In the genomic region with DNA sequence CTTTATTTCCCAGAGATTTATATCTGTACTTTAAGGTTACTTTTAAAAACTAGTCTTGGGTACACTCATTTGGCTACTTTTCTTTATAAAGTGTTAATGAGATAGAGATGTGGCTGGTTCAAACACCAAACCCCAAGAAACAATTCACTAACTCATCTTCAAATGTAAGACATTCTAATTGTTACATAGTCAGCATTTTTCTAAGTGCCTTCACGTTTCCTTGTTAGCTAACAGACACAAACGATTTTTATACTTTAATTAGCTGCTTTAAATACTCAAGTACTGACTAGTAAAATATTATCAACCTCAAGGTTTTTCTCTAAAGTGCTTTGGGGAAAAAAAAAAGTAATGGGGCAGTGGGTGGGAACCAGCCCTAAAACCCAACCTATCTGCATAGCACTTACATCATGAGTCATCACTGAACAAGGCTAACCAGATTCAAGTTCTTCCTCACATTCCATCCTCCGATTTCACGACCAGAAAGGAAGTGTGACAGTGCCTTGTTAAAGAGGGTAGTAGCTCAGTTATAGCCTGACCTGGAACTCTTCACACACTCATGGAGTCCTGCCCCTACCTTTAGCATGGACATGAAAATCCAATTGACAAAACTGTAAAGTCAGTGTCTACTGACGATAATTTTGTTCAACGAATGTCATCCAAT, we compare ENCODE assay signal across 8 mouse cellular contexts. TPM values are rescaled to one million over a fixed set of nuclear protein-coding genes. Genes with fewer than 3 reads are reported as not detected.
A peak's percentile ranks its signal among the peaks of the same experiment; 100 is the strongest.
DNase-seq lines count a peak whose midpoint lies in the region; ATAC-seq lines count a peak whose summit lies in the region.

No protein-coding gene starts in this region.

- H3K27ac ChIP-seq in heart, embryonic 14.5 days (replicated peaks in 1 of 2; ENCODE audit: control insufficient read depth in 1 of 2, insufficient read depth in 1 of 2, low read depth in 2 of 2, low read length in 2 of 2), result peak overlapping the region; percentile 90 to 97
- peak overlapping the region; percentile 90 for H3K27ac ChIP-seq in liver, embryonic 13.5 days
- peak overlapping the region; percentile 99 for H3K27ac ChIP-seq in neural tube, embryonic 13.5 days (replicated peaks)

- peaks cover 0 to 18% of the 10 kb centered on the region in 2 experiments for H3K4me1 ChIP-seq in heart, embryonic 14.5 days (ENCODE audit: control insufficient read depth in 2 of 2, insufficient read depth in 2 of 2, low read length in 2 of 2)
- H3K4me1 ChIP-seq in liver, embryonic 13.5 days (replicated peaks), result peaks cover 41% of the 10 kb centered on the region
- peaks cover 37% of the 10 kb centered on the region for H3K4me1 ChIP-seq in neural tube, embryonic 13.5 days (replicated peaks)

- 8% methylated on average over 6 of the region's 6 CpGs for WGBS in heart, embryonic 14.5 days
- 15% methylated on average over 6 of the region's 6 CpGs for WGBS in liver, embryonic 13.5 days (ENCODE audit: insufficient replicate concordance)
- 22% methylated on average over 6 of the region's 6 CpGs for WGBS in neural tube, embryonic 13.5 days

- peak overlapping the region; percentile 91 for H3K4me2 ChIP-seq in heart, embryonic 14.5 days (ENCODE audit: low read length)
- H3K4me2 ChIP-seq in liver, embryonic 13.5 days, result peak overlapping the region; percentile 89
- H3K4me2 ChIP-seq in neural tube, embryonic 13.5 days, result peak overlapping the region; percentile 71

- H3K36me3 ChIP-seq in heart, embryonic 14.5 days (ENCODE audit: control insufficient read depth, insufficient read depth, low read length), result peaks cover 38% of the 10 kb centered on the region
- peaks cover 29% of the 10 kb centered on the region for H3K36me3 ChIP-seq in liver, embryonic 13.5 days
- peaks cover 30% of the 10 kb centered on the region for H3K36me3 ChIP-seq in neural tube, embryonic 13.5 days

- no peaks in the 10 kb centered on the region for H3K9me3 ChIP-seq in heart, embryonic 14.5 days (ENCODE audit: control insufficient read depth, low read length)
- no peaks in the 10 kb centered on the region for H3K9me3 ChIP-seq in liver, embryonic 13.5 days (replicated peaks)
- H3K9me3 ChIP-seq in neural tube, embryonic 13.5 days, result no peaks in the 10 kb centered on the region

- H3K4me3 ChIP-seq in heart, embryonic 14.5 days (ENCODE audit: control insufficient read depth in 1 of 2, insufficient read depth in 1 of 2, low read depth in 1 of 2, low read length in 2 of 2), result peak overlapping the region; percentile 82 to 88
- H3K4me3 ChIP-seq in liver, embryonic 13.5 days (replicated peaks), result peak overlapping the region; percentile 94
- peak overlapping the region; percentile 88 for H3K4me3 ChIP-seq in neural tube, embryonic 13.5 days

- no peaks in the 10 kb centered on the region for H3K27me3 ChIP-seq in heart, embryonic 14.5 days (ENCODE audit: control insufficient read depth, insufficient read depth, low read length)
- no peaks in the 10 kb centered on the region for H3K27me3 ChIP-seq in liver, embryonic 13.5 days
- 0 out of 2 replicates have a peak, but pooled peaks cover 4% of the 10 kb centered on the region for H3K27me3 ChIP-seq in neural tube, embryonic 13.5 days

- DNase-seq in thymus, postnatal 25 days, result peak; percentile 16
- no peak for DNase-seq in thymus, postnatal 4 days
- peak; percentile 50 for DNase-seq in c-Kit-positive CD71-positive TER-119-positive erythroid progenitor cells, embryonic 14.5 days (ENCODE audit: low spot score)
- no peak for DNase-seq in liver, embryonic 13.5 days
- no peak for DNase-seq in cerebellum, postnatal 25 days
- DNase-seq in frontal cortex, postnatal 36 days (ENCODE audit: low spot score in 2 of 2), result no peak

- ATAC-seq in heart, embryonic 14.5 days (ENCODE audit: insufficient number of reproducible peaks, insufficient read depth, low FRiP score, low read depth), result no peak
- ATAC-seq in liver, embryonic 13.5 days (ENCODE audit: low read depth), result no peak
- no peak for ATAC-seq in neural tube, embryonic 13.5 days (ENCODE audit: low read depth)

- H3K9ac ChIP-seq in heart, embryonic 14.5 days (ENCODE audit: low read length), result peak overlapping the region; percentile 97
- H3K9ac ChIP-seq in liver, embryonic 13.5 days, result peak overlapping the region; percentile 96
- peak overlapping the region; percentile 97 for H3K9ac ChIP-seq in neural tube, embryonic 13.5 days

RNA-seq across cellular contexts. Expression of gene Wsb1, which starts 1.5 kb away (rescaled TPM):
- 168 and 169 TPM in 2 replicates for polyA plus RNA-seq in heart, embryonic 14.5 days (2014; fragmentation: Nextera tagmentation; extraction: Ambion mirVana)
- polyA plus RNA-seq in liver, embryonic 13.5 days (2015; fragmentation: Nextera tagmentation; extraction: Ambion mirVana), result 38.0 and 44.7 TPM in 2 replicates
- polyA plus RNA-seq in neural tube, embryonic 13.5 days (2015; fragmentation: Nextera tagmentation; extraction: Ambion mirVana), result 492 and 532 TPM in 2 replicates

RNA-seq across cellular contexts. Expression of gene Gm9964, which starts 43.7 kb away (rescaled TPM):
- polyA plus RNA-seq in heart, embryonic 14.5 days (2014; fragmentation: Nextera tagmentation; extraction: Ambion mirVana), result not detected in 2 replicates
- polyA plus RNA-seq in liver, embryonic 13.5 days (2015; fragmentation: Nextera tagmentation; extraction: Ambion mirVana), result not detected in 2 replicates
- polyA plus RNA-seq in neural tube, embryonic 13.5 days (2015; fragmentation: Nextera tagmentation; extraction: Ambion mirVana), result not detected in 2 replicates

Comparison
In these comparisons a context has a peak if more than half of its experiments do, and no peak if none do; other contexts are left out.
1. DNase-seq: peak in thymus, postnatal 25 days (single experiment) and c-Kit-positive CD71-positive TER-119-positive erythroid progenitor cells, embryonic 14.5 days (single experiment); none in thymus, postnatal 4 days (single experiment), liver, embryonic 13.5 days (single experiment), cerebellum, postnatal 25 days (0 of 2) and frontal cortex, postnatal 36 days (0 of 2).
2. Peak in every context shown above with its lines, with median percentiles within 50 percentile points of each other: H3K27ac ChIP-seq, H3K4me2 ChIP-seq, H3K4me3 ChIP-seq and H3K9ac ChIP-seq.